Mouse (Mus musculus): ENCODE measurements around the gene Ncan. TPM values are rescaled to one million over a fixed set of nuclear protein-coding genes. Genes with fewer than 3 reads are reported as not detected.
"Not testable (repeated sequence)": the region's sequence is repeated elsewhere in the genome, so short reads cannot be mapped to it uniquely, and the experiment has no call there.

Ncan gene
- total RNA-seq, 2 experiments from 2014 or later = 0.06 TPM; not detected in 1

- intact Hi-C loops (cut with DNase I) = no loop called here
- no peak for DNase-seq
Measured at GRCm38 (mm10) chr8:70087237-70087636, 33.4 kb downstream of the Ncan start.

- DNase-seq = no peak
- intact Hi-C loops (cut with DNase I) = no loop called here
Measured at GRCm38 (mm10) chr8:70086151-70086550, 34.5 kb downstream of the Ncan start.

- DNase-seq = no peak
- intact Hi-C loops (cut with DNase I) = no loop called here
Measured at GRCm38 (mm10) chr8:70084191-70085065, 36.2 kb downstream of the Ncan start.

GRCm38 (mm10) chr8:70083285-70083684 is 37.4 kb downstream of the Ncan start, which contains the start of gene Hapln4:
Gene Hapln4 (plus strand): TSS chr8:70083457.
- intact Hi-C loops (cut with DNase I) = no loop called here
- no peak for DNase-seq

- intact Hi-C loops (cut with DNase I) = no loop called here
- no peak for DNase-seq
Measured at GRCm38 (mm10) chr8:70081976-70082375, 38.7 kb downstream of the Ncan start.

GRCm38 (mm10) chr8:70073682-70074081 is 47.0 kb downstream of the Ncan start:
- DNase-seq = no peak
- intact Hi-C loops (cut with DNase I) = no loop called here

- intact Hi-C loops (cut with DNase I) = no loop called here
- no peak for DNase-seq
Measured at GRCm38 (mm10) chr8:70073120-70073519, 47.6 kb downstream of the Ncan start.

GRCm38 (mm10) chr8:70072441-70073069 is 48.1 kb downstream of the Ncan start, which contains the start of gene Tm6sf2:
Gene Tm6sf2 (plus strand): TSS chr8:70072924.
- intact Hi-C loops (cut with DNase I) = no loop called here
- peak; percentile 43 to 58 for DNase-seq

- no peak for DNase-seq
- intact Hi-C loops (cut with DNase I) = no loop called here
Measured at GRCm38 (mm10) chr8:70071836-70072440, 48.7 kb downstream of the Ncan start.

- no peak for DNase-seq
- intact Hi-C loops (cut with DNase I) = no loop called here
Measured at GRCm38 (mm10) chr8:70057721-70058120, 63.0 kb downstream of the Ncan start.

- DNase-seq; intact Hi-C loops (cut with DNase I): not testable (repeated sequence)
Measured at GRCm38 (mm10) chr8:70050434-70050833, 70.2 kb downstream of the Ncan start.

GRCm38 (mm10) chr8:70049662-70050061 is 71.0 kb downstream of the Ncan start:
- intact Hi-C loops (cut with DNase I) = no loop called here
- no peak for DNase-seq

GRCm38 (mm10) chr8:70043996-70044395 is 76.7 kb downstream of the Ncan start:
- intact Hi-C loops (cut with DNase I) = no loop called here
- DNase-seq = no peak

Small RNA genes lying within 50 kb of the gene (microRNA-seq; reads per million reads assigned to microRNA genes)
- 0 reads per million in 2 experiments for gene Mir7066 (ENCODE audit: borderline number of aligned reads in 2 of 2)

Other genes starting within 250 kb of the Ncan start
- 1 to 10 TPM; 1.7 to 2.4 TPM for gene Cilp2, start 233.2 kb downstream of the Ncan start, total RNA-seq (2021)
- not detected for gene Tssk6, start 218.7 kb downstream of the Ncan start, total RNA-seq (2021)
- gene Ndufa13, start 218.3 kb downstream of the Ncan start, total RNA-seq (2021) = 100 to 1,000 TPM; 451 to 482 TPM
- 10 to 100 TPM in 1 of 2 experiments, 1 to 10 TPM in 1; 9.1 to 12.1 TPM for gene Yjefn3, start 218.2 kb downstream of the Ncan start, total RNA-seq (2021)
- 10 to 100 TPM; 31.6 to 36.5 TPM for gene Gatad2a, start 124.5 kb downstream of the Ncan start, total RNA-seq (2021)
- 10 to 100 TPM; 35.3 to 38.6 TPM for gene Mau2, start 78.1 kb downstream of the Ncan start, total RNA-seq (2021)
- gene Sugp1, start 78.1 kb downstream of the Ncan start, total RNA-seq (2021) = 10 to 100 TPM; 18.7 to 22.0 TPM
- 1 to 10 TPM in 1 of 2 experiments, under 1 TPM in 1; 0.97 to 1.1 TPM for gene Tm6sf2, start 47.9 kb downstream of the Ncan start, total RNA-seq (2021)
- not detected for gene Hapln4, start 37.4 kb downstream of the Ncan start, total RNA-seq (2021)
- gene Nr2c2ap, start 10.5 kb upstream of the Ncan start, total RNA-seq (2021) = 1 to 10 TPM; 8.3 to 8.5 TPM
- gene Rfxank, start 18.3 kb upstream of the Ncan start, total RNA-seq (2021) = 10 to 100 TPM; 17.2 to 19.6 TPM
- gene Borcs8, start 18.6 kb upstream of the Ncan start, total RNA-seq (2021) = 10 to 100 TPM; 23.5 to 23.7 TPM
- under 1 TPM; 0.25 to 0.49 TPM for gene Mef2b, start 18.8 kb upstream of the Ncan start, total RNA-seq (2021)
- gene Tmem161a, start 51.5 kb upstream of the Ncan start, total RNA-seq (2021) = 100 to 1,000 TPM in 1 of 2 experiments, 10 to 100 TPM in 1; 99.2 to 103 TPM
- 10 to 100 TPM; 53.2 to 66.7 TPM for gene Slc25a42, start 91.4 kb upstream of the Ncan start, total RNA-seq (2021)
- 10 to 100 TPM; 41.4 to 43.0 TPM for gene Sugp2, start 113.4 kb upstream of the Ncan start, total RNA-seq (2021)
- 1 to 10 TPM; 6.2 to 7.0 TPM for gene Armc6, start 113.6 kb upstream of the Ncan start, total RNA-seq (2021)
- gene Homer3, start 162.0 kb upstream of the Ncan start, total RNA-seq (2021) = 10 to 100 TPM in 1 of 2 experiments, 1 to 10 TPM in 1; 8.5 to 10.5 TPM
- gene Ddx49, start 181.6 kb upstream of the Ncan start, total RNA-seq (2021) = 10 to 100 TPM; 25.8 to 34.5 TPM
- gene Cope, start 181.6 kb upstream of the Ncan start, total RNA-seq (2021) = 100 to 1,000 TPM; 157 TPM
- under 1 TPM; 0.33 to 0.64 TPM for gene Cers1, start 194.9 kb upstream of the Ncan start, total RNA-seq (2021)
- not detected for gene Gdf1, start 208.9 kb upstream of the Ncan start, total RNA-seq (2021)
- 10 to 100 TPM; 45.4 to 46.0 TPM for gene Upf1, start 232.4 kb upstream of the Ncan start, total RNA-seq (2021)